Mouse (Mus musculus) heart, postnatal 0 days (tissue): ENCODE measurements at regions not wholly inside any gene's neighbourhood (a gene's known extent, or its start where the extent isn't known, plus 50 kb on each side); places are given as distances from the start of the nearest gene placed in this dataset.
A peak's percentile ranks its signal among the peaks of the same experiment; 100 is the strongest.

ENCODE experiments used
- ATAC-seq: fragments of 200-750 bp; cut with Nextera tagmentation; 2 replicates; pipeline ENCODE4 v1.8.0; 2017; ENCODE audit warnings: low read depth, moderate number of reproducible peaks, moderate library complexity; ENCODE audit not compliant: insufficient read depth
- DNase-seq: peaks from one replicate; pipeline ENCODE4 v3.0.0-alpha.2; 2016; ENCODE audit warnings: low spot score
- H3K27ac ChIP-seq: fragments of 300-500 bp; sonication (generic); 2 replicates; pipeline ENCODE4 v1.5.1; 2014; ENCODE audit warnings: low read depth, mild to moderate bottlenecking
- H3K27me3 ChIP-seq: fragments of 300-500 bp; sonication (generic); 2 replicates; pipeline ENCODE4 v1.6.1; 2014; ENCODE audit warnings: low read length, mixed read lengths; ENCODE audit not compliant: control insufficient read depth, insufficient read depth
- H3K36me3 ChIP-seq: fragments of 300-500 bp; sonication (generic); replicated peaks from 2 replicates; pipeline ENCODE4 v1.6.1; 2014; ENCODE audit warnings: low read length, mixed read lengths; ENCODE audit not compliant: control insufficient read depth, insufficient read depth
- H3K4me1 ChIP-seq: fragments of 300-500 bp; sonication (generic); 2 replicates; pipeline ENCODE4 v1.6.1; 2014; ENCODE audit warnings: antibody characterized with exemption; ENCODE audit not compliant: control insufficient read depth, insufficient read depth
- H3K4me2 ChIP-seq: fragments of 300-500 bp; sonication (generic); 2 replicates; pipeline ENCODE4 v1.6.1; 2014; ENCODE audit warnings: low read depth, mild to moderate bottlenecking, low read length, moderate library complexity
- H3K4me3 ChIP-seq: fragments of 300-500 bp; sonication (generic); 2 replicates; pipeline ENCODE4 v1.5.1; 2014; ENCODE audit warnings: low read depth, low read length
- H3K9ac ChIP-seq: fragments of 300-500 bp; sonication (generic); replicated peaks from 2 replicates; pipeline ENCODE4 v1.6.1; 2014; ENCODE audit warnings: low read depth, low read length, mixed read lengths
- H3K9me3 ChIP-seq: fragments of 300-500 bp; sonication (generic); replicated peaks from 2 replicates; pipeline ENCODE4 v1.6.1; 2016; ENCODE audit warnings: low read length; ENCODE audit not compliant: control insufficient read depth
- CTCF ChIP-seq: IDR thresholded peaks from 2 replicates; pipeline ENCODE4 v1.5.1; 2016; ENCODE audit warnings: antibody characterized with exemption, control low read depth, low read depth
- EP300 ChIP-seq: IDR thresholded peaks from 2 replicates; pipeline ENCODE4 v1.6.1; 2016; ENCODE audit warnings: antibody characterized with exemption, low read depth
- WGBS: fragments of 180-500 bp; shearing (Covaris S2); extraction: QIAGEN DNeasy Blood & Tissue Kit; methylation state at CpG from one replicate; pipeline ENCODE4 v1.1.7; 2014; 5-methylcytosine and 5-hydroxymethylcytosine counted together

DNA sequence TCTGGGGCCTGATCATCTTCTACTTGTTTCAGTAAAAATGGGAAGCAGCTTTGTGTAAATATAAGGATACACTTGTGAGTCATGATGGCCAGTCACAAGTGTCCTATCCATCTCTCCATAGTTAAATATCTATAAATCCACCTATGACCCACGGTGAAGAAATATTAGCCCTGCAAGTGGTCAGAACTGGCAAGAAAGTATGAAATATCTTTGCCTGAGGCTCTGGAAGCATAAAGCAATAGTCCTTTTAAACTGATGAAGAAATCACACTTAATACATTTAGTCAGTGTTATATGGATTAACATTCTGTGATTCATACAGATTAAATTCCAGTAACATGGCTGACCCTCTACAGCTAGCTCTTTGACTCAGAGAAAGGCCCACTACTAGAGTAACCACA, 134.8 kb upstream of the Klf6 start:
- Histone ChIP-seq H3K27ac (no peak overlapping the region), H3K9ac (no peak overlapping the region), H3K36me3 (no peaks in the 10 kb centered on the region), H3K4me1 (no peaks in the 10 kb centered on the region; the same call in 1 of the 2 replicates), H3K4me3 (no peak overlapping the region), H3K27me3 (no peaks in the 10 kb centered on the region), H3K9me3 (no peaks in the 10 kb centered on the region), H3K4me2 (no peak overlapping the region)
- TF ChIP-seq EP300 = no peak
- no peak for TF ChIP-seq CTCF
- DNase-seq = no peak
- ATAC-seq = no peak
- 87% methylated on average over 1 of the region's 1 CpGs for WGBS

- H3K27me3 ChIP-seq = no peaks in the 10 kb centered on the region
- TF ChIP-seq EP300 = no peak
- TF ChIP-seq CTCF = no peak
- 80% methylated on average over 2 of the region's 2 CpGs for WGBS
- no peak overlapping the region for H3K4me3 ChIP-seq
- H3K9me3 ChIP-seq = no peaks in the 10 kb centered on the region
- no peaks in the 10 kb centered on the region for H3K36me3 ChIP-seq
- H3K4me2 ChIP-seq = no peak overlapping the region
- DNase-seq = no peak
- H3K9ac ChIP-seq = no peak overlapping the region
- H3K4me1 ChIP-seq = no peaks in the 10 kb centered on the region; the same call in 1 of the 2 replicates
- H3K27ac ChIP-seq = no peak overlapping the region
- ATAC-seq = no peak
These were observed 133.1 kb upstream of the Klf6 start for GRCm38 (mm10) chr13:5728172-5728571.

DNA sequence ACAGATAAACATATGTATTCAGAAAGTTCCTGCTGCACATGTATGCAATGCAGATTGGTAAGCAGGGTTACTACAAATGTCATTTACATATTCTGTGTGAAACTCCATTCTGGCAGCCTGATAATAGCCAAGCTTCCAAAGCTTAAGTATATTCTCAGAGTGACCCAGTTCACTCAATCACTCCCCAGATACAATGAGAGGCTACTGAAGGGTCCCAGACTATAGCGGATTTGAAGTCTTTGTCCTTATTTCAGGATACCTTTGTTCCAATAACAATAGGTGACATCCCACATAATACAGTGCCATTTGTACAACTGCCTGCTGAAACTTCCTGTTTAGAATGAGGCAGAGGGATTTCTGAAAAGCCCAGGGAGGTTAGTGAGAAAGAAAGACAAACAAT, 132.5 kb upstream of the Klf6 start:
- Histone ChIP-seq H3K9ac (no peak overlapping the region), H3K4me1 (no peaks in the 10 kb centered on the region; the same call in 1 of the 2 replicates), H3K27ac (0 out of 2 replicates have a peak overlapping the region, but pooled peaks have one; percentile 28), H3K4me2 (no peak overlapping the region), H3K4me3 (no peak overlapping the region), H3K36me3 (no peaks in the 10 kb centered on the region), H3K27me3 (no peaks in the 10 kb centered on the region), H3K9me3 (no peaks in the 10 kb centered on the region)
- ATAC-seq (no peak), DNase-seq (no peak)
- no peak for TF ChIP-seq CTCF
- no peak for TF ChIP-seq EP300
- 61% methylated on average over 1 of the region's 1 CpGs for WGBS

- Histone ChIP-seq H3K27me3 (no peaks in the 10 kb centered on the region), H3K4me2 (no peak overlapping the region), H3K9me3 (no peaks in the 10 kb centered on the region), H3K36me3 (no peaks in the 10 kb centered on the region), H3K4me3 (no peak overlapping the region), H3K4me1 (no peaks in the 10 kb centered on the region), H3K9ac (no peak overlapping the region), H3K27ac (no peak overlapping the region)
- TF ChIP-seq CTCF = no peak
- TF ChIP-seq EP300 = no peak
- 86% methylated on average over 6 of the region's 6 CpGs for WGBS
- ATAC-seq = no peak
- no peak for DNase-seq
These were observed 131.7 kb upstream of the Klf6 start for GRCm38 (mm10) chr13:5729426-5730068.

GRCm38 (mm10) chr13:5732206-5732605, 129.1 kb upstream of the Klf6 start:
- no peak overlapping the region for H3K9ac ChIP-seq
- TF ChIP-seq EP300 (no peak), CTCF (no peak)
- no peaks in the 10 kb centered on the region for H3K36me3 ChIP-seq
- ATAC-seq (no peak), DNase-seq (no peak)
- H3K4me3 ChIP-seq = no peak overlapping the region
- no peak overlapping the region for H3K27ac ChIP-seq
- 79% methylated on average over 1 of the region's 1 CpGs for WGBS
- no peak overlapping the region for H3K4me2 ChIP-seq
- H3K9me3 ChIP-seq = no peaks in the 10 kb centered on the region
- no peaks in the 10 kb centered on the region for H3K4me1 ChIP-seq
- no peaks in the 10 kb centered on the region for H3K27me3 ChIP-seq

DNA sequence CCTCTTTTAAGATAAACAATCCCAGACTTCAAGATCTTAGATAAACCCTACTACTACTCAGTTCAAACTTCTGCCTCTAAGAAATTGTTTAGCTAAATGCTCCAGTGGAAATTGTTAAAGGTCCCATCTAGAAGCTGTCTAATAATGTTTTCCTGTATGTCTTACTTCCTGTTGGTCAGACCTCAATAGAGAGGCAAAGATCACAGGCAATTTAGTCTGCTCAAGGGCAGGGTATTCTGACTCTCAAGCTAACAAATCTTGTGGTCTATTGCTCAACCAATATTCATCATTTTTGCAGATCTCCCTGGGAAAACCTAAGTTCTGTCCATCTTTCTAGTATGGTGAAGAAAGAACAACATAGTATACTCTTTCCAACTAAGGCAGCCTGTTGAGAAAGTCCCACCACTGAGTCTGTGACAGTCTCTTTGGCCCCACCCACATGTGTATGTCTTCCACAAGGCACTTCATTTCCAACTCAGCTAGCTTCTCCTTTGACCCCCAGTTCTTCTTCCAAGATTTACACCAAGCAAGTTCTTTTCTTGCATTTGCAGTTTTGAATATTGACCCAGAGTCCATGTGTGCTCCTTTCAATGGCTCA, 126.2 kb upstream of the Klf6 start:
- Histone ChIP-seq H3K36me3 (no peaks in the 10 kb centered on the region), H3K4me2 (no peak overlapping the region), H3K27me3 (no peaks in the 10 kb centered on the region), H3K4me1 (no peaks in the 10 kb centered on the region), H3K9ac (no peak overlapping the region), H3K27ac (no peak overlapping the region), H3K9me3 (no peaks in the 10 kb centered on the region), H3K4me3 (no peak overlapping the region)
- ATAC-seq (no peak), DNase-seq (no peak)
- TF ChIP-seq EP300 (no peak), CTCF (no peak)
